Mouse (Mus musculus): ENCODE results near the gene Gm20388.

DNA sequence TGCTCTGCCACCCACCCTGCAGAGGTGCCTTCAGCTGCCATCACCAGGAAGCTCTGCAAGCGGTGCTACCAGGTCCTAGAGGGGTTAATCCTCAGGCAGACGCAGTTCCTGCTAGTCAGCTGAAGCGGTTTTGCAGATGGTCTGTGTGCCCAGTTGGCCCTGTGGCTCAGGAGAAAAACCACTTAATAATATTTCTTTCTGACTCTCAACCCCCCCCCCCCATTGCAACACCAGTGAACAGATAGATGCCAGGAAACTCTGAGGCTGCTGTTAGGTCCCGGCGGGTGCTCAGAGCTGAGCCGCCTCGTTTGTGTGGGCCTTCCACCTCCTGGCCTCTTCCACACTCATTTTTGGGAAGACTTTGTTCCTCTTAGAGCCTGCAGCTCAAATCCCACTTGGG is 2124.9 kb downstream of the Gm20388 start:
- TF ChIP-seq CTCF (IDR thresholded peaks at IDR 0.05; ENCODE audit: low read depth, low read length): no peak
- no peak for TF ChIP-seq POLR2AphosphoS5 (IDR thresholded peaks at IDR 0.05; ENCODE audit: insufficient replicate concordance, low read depth, low read length)
- no peak for TF ChIP-seq TAL1 (conservative IDR thresholded peaks at IDR 0.05; ENCODE audit: low read depth, low read length)
- no peak for TF ChIP-seq GATA1 (IDR thresholded peaks at IDR 0.05; ENCODE audit: borderline replicate concordance, low read length)

Measured in G1E (cell line).